Mouse (Mus musculus) neural tube, embryonic 12.5 days (tissue): ENCODE data around the gene Drg1. TPM values are rescaled to one million over a fixed set of nuclear protein-coding genes. Genes with fewer than 3 reads are reported as not detected.
"Not testable (repeated sequence)": the region's sequence is repeated elsewhere in the genome, so short reads cannot be mapped to it uniquely, and the experiment has no call there.

Experiments used
- ATAC-seq: fragments of 200-750 bp; cut with Nextera tagmentation; 2 replicates; pipeline ENCODE4 v1.8.0; 2017; ENCODE audit warnings: low read depth, mild to moderate bottlenecking, moderate TSS enrichment, moderate library complexity; ENCODE audit not compliant: low FRiP score
- H3K27ac ChIP-seq: fragments of 300-500 bp; sonication (generic); 2 replicates; pipeline ENCODE4 v1.5.1; 2016
- H3K27me3 ChIP-seq: fragments of 300-500 bp; sonication (generic); replicated peaks from 2 replicates; pipeline ENCODE4 v1.6.1; 2016; ENCODE audit warnings: mild to moderate bottlenecking
- H3K36me3 ChIP-seq: fragments of 300-500 bp; sonication (generic); 2 replicates; pipeline ENCODE4 v1.6.1; 2016; ENCODE audit warnings: mild to moderate bottlenecking
- H3K4me1 ChIP-seq: fragments of 300-500 bp; sonication (generic); 2 replicates; pipeline ENCODE4 v1.6.1; 2016
- H3K4me2 ChIP-seq: fragments of 300-500 bp; sonication (generic); replicated peaks from 2 replicates; pipeline ENCODE4 v1.6.1; 2016; ENCODE audit warnings: mild to moderate bottlenecking
- H3K4me3 ChIP-seq: fragments of 300-500 bp; sonication (generic); 2 replicates; pipeline ENCODE4 v1.5.1; 2016
- H3K9ac ChIP-seq: fragments of 300-500 bp; sonication (generic); 2 replicates; pipeline ENCODE4 v1.6.1; 2016; ENCODE audit warnings: mild to moderate bottlenecking
- H3K9me3 ChIP-seq: fragments of 300-500 bp; sonication (generic); 2 replicates; pipeline ENCODE4 v1.6.1; 2016; ENCODE audit warnings: mild to moderate bottlenecking
- WGBS: fragments of 180-500 bp; shearing (Covaris S2); methylation state at CpG from one replicate; pipeline ENCODE4 v1.1.7; 2016; 5-methylcytosine and 5-hydroxymethylcytosine counted together
- polyA plus RNA-seq: library from polyadenylated mRNA; unstranded; fragments of >200 nt; fragmentation: Nextera tagmentation; extraction: Ambion mirVana; gene quantifications from 2 replicates; pipeline ENCODE4 v1.2.1, GENCODE M21; 2016

Gene Drg1
- polyA plus RNA-seq, 1 experiment from 2014 or later: 261 TPM

- Histone ChIP-seq H3K4me1 (no peaks in the 10 kb centered on the region), H3K9ac (peak within 1 kb of the TSS; percentile 13), H3K27ac (no peak within 1 kb of the TSS), H3K4me2 (peak within 1 kb of the TSS; percentile 44), H3K9me3 (no peaks in the 10 kb centered on the region), H3K36me3 (peaks cover 21% of the 10 kb centered on the region), H3K27me3 (no peaks in the 10 kb centered on the region), H3K4me3 (peak within 1 kb of the TSS; percentile 42)
- under 1% methylated on average over 42 of the region's 57 CpGs for WGBS
- peak; percentile 74 for ATAC-seq
Measured at GRCm38 (mm10) chr11:3202231-3202701, 63.9 kb downstream of the Drg1 start, which contains the start of gene Eif4enif1. Gene Eif4enif1, plus strand, starts transcription at chr11:3202392.

- Histone ChIP-seq H3K4me3 (peak overlapping the region; percentile 42), H3K4me1 (no peaks in the 10 kb centered on the region), H3K9ac (no peak overlapping the region), H3K27me3 (no peaks in the 10 kb centered on the region), H3K36me3 (peaks cover 14% of the 10 kb centered on the region), H3K4me2 (peak overlapping the region; percentile 30), H3K27ac (no peak overlapping the region), H3K9me3 (no peaks in the 10 kb centered on the region)
- WGBS: 8% methylated on average over 16 of the region's 16 CpGs
- ATAC-seq: no peak
Measured at GRCm38 (mm10) chr11:3201326-3202230, 64.6 kb downstream of the Drg1 start.

- H3K27ac ChIP-seq, H3K4me2 ChIP-seq, H3K4me3 ChIP-seq, H3K36me3 ChIP-seq, H3K27me3 ChIP-seq, H3K9me3 ChIP-seq, H3K4me1 ChIP-seq, H3K9ac ChIP-seq, ATAC-seq: not testable (repeated sequence)
- 92% methylated on average over 6 of the region's 7 CpGs for WGBS
Measured at GRCm38 (mm10) chr11:3200636-3201035, 65.6 kb downstream of the Drg1 start.

GRCm38 (mm10) chr11:3193363-3193762, 72.9 kb downstream of the Drg1 start, which contains the start of gene Sfi1:
Gene Sfi1, minus strand, starts transcription at chr11:3193463.
- WGBS: 86% methylated on average over 25 of the region's 25 CpGs
- Histone ChIP-seq H3K27ac (no peak within 1 kb of the TSS), H3K4me3 (no peak within 1 kb of the TSS), H3K9ac (no peak within 1 kb of the TSS), H3K27me3 (no peaks in the 10 kb centered on the region), H3K4me1 (no peaks in the 10 kb centered on the region), H3K9me3 (no peaks in the 10 kb centered on the region), H3K36me3 (no peaks in the 10 kb centered on the region), H3K4me2 (no peak within 1 kb of the TSS)
- ATAC-seq: no peak

DNA sequence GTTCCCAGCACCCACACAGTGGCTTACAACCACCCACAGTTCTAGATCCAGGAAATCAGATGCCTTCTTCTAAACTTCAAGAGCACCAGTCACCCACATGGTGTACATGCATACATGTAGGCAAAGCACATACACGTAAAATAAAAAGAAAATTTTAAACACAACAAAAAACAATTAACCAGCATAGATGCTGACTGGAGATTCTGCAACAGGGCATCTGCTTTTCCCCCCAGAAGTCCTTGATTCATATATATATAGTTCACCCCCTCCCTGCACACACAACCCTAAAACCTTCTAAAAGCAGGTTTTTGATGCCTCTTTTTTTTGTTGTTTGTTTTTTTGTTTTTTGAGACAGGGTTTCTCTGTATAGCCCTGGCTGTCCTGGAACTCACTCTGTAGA, 83.5 kb downstream of the Drg1 start:
- not testable (repeated sequence) for H3K4me3 ChIP-seq, H3K4me1 ChIP-seq, ATAC-seq, H3K36me3 ChIP-seq, H3K27me3 ChIP-seq, H3K27ac ChIP-seq, H3K9me3 ChIP-seq, H3K4me2 ChIP-seq, H3K9ac ChIP-seq
- WGBS: 83% methylated on average over 1 of the region's 1 CpGs

- not testable (repeated sequence) for H3K27ac ChIP-seq, H3K27me3 ChIP-seq, H3K4me1 ChIP-seq, ATAC-seq, H3K4me2 ChIP-seq, H3K9ac ChIP-seq, H3K9me3 ChIP-seq, H3K36me3 ChIP-seq, H3K4me3 ChIP-seq
- 50% methylated on average over 1 of the region's 1 CpGs for WGBS
Measured at GRCm38 (mm10) chr11:3181971-3182370, 84.2 kb downstream of the Drg1 start.

GRCm38 (mm10) chr11:3181250-3181649, 85.0 kb downstream of the Drg1 start:
- not testable (repeated sequence) for H3K36me3 ChIP-seq, ATAC-seq, H3K4me1 ChIP-seq, H3K9me3 ChIP-seq, H3K9ac ChIP-seq, H3K27me3 ChIP-seq, H3K27ac ChIP-seq, H3K4me2 ChIP-seq, H3K4me3 ChIP-seq
- 59% methylated on average over 4 of the region's 4 CpGs for WGBS

DNA sequence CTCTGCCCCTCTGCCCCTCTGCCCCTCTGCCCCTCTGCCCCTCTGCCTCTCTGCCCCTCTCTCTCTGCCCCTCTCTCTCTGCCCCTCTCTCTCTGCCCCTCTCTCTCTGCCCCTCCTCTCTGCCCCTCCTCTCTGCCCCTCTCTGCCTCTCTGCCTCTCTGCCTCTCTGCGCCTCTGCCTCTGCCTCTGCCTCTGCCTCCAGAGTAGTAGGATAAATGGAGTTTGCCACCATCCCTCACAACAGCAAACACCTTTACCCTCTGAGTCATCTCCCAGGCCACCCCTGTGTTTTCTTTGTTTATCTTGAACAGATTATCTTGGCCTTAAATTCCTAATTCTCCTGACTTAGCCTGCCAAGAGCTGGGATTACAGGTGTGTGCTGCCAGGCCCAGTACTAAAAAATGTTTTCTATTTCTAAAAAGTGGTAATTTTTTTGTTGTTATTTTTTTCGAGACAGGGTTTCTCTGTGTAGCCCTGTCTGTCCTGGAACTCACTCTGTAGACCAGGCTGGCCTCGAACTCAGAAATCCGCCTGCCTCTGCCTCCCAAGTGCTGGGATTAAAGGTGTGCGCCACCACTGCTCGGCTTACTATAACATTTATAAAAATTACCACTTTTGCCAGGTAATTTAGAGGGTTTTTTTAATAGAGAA, 85.6 kb downstream of the Drg1 start:
- H3K9me3 ChIP-seq, H3K27ac ChIP-seq, H3K36me3 ChIP-seq, H3K4me1 ChIP-seq, H3K9ac ChIP-seq, H3K4me3 ChIP-seq, H3K27me3 ChIP-seq, ATAC-seq, H3K4me2 ChIP-seq: not testable (repeated sequence)
- 79% methylated on average over 6 of the region's 6 CpGs for WGBS

GRCm38 (mm10) chr11:3179726-3180092, 86.5 kb downstream of the Drg1 start:
- 87% methylated on average over 7 of the region's 7 CpGs for WGBS
- ATAC-seq, H3K9ac ChIP-seq: not testable (repeated sequence)

GRCm38 (mm10) chr11:3178968-3179725, 87.1 kb downstream of the Drg1 start:
- H3K9me3 ChIP-seq, H3K4me1 ChIP-seq, H3K9ac ChIP-seq, H3K36me3 ChIP-seq, H3K4me3 ChIP-seq, H3K27me3 ChIP-seq, H3K27ac ChIP-seq, ATAC-seq, H3K4me2 ChIP-seq: not testable (repeated sequence)
- 83% methylated on average over 6 of the region's 6 CpGs for WGBS

More at GRCm38 (mm10) chr11:3179726-3180092, 86.5 kb downstream of the Drg1 start:
- H3K27me3 ChIP-seq, H3K9me3 ChIP-seq, H3K36me3 ChIP-seq, H3K4me2 ChIP-seq, H3K27ac ChIP-seq, H3K4me1 ChIP-seq, H3K4me3 ChIP-seq: not testable (repeated sequence)

DNA sequence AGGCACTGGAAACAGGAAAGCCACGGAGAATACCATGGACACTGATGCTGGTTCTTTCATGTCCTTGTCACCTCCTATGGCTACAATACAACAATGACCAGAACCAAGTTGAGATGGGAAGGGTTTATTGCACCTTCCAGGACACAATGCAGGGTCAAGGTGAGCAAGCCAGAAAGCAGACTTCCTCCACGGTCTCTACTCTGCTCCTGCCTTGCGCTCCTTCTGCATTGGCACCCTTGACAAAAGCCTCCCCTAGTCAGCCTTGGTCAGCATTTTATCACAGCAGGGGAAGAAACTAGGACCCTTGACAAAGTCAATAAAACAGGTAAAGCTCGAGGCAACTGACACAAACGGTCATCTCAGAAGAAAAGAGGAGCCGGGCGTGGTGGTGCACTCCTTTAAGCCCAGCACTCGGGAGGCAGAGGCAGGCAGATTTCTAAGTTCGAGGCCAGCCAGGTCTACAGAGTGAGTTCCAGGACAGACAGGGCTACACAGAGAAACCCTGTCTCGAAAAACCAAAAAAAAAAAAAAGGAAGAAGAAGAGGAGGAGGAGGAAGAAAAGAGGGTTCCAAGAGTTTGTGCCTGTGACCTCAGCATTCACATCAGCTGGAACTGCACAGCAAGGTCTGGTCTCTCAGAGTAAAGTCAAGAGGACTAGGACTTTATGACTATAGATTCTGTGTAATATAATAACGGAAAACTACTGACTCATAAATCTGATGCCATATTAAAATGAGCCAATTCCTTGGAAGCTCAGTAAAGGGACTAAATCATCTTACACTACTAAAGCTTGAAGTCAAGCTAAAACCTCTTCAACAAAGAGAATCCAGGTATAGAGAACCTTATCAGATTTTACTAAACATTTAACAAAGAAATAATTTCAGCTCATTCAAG, 92.5 kb downstream of the Drg1 start:
- H3K4me2 ChIP-seq, H3K27ac ChIP-seq, H3K4me1 ChIP-seq, H3K27me3 ChIP-seq, H3K4me3 ChIP-seq, H3K9ac ChIP-seq, H3K36me3 ChIP-seq: not testable (repeated sequence)
- peaks cover 10% of the 10 kb centered on the region for H3K9me3 ChIP-seq
- WGBS: 84% methylated on average over 11 of the region's 11 CpGs
- peak; percentile 39 for ATAC-seq
